Mouse (Mus musculus): ENCODE data around the gene Omg.

GRCm38 (mm10) chr11:79527739-79528384 is 24.0 kb upstream of the Omg start:
- TF ChIP-seq POLR2A (IDR thresholded peaks at IDR 0.05; ENCODE audit: borderline replicate concordance, extremely low read depth, low read depth, low read length) (no peak), CTCF (IDR thresholded peaks at IDR 0.05; ENCODE audit: insufficient read depth, low read length) (no peak)
